Mouse (Mus musculus): ENCODE results near the gene Rnf224.

GRCm38 (mm10) chr2:25237522-25237921 lies 935 bp upstream of the Rnf224 start:
- TF ChIP-seq POLR2A (IDR thresholded peaks at IDR 0.05; ENCODE audit: borderline replicate concordance, insufficient read depth, low read length) (no peak), CTCF (IDR thresholded peaks at IDR 0.05; ENCODE audit: borderline replicate concordance, insufficient read depth, low read depth, low read length) (no peak)

All from cerebellum, adult 2 months (tissue).